Mouse (Mus musculus) gonadal fat pad, adult 2 months (tissue): ENCODE measurements around the gene Kdm5b. TPM values are rescaled to one million over a fixed set of nuclear protein-coding genes. Genes with fewer than 3 reads are reported as not detected.

Source experiments
- DNase-seq: peaks from one replicate; pipeline ENCODE4 v3.0.0-alpha.2; 2012; ENCODE audit warnings: low read depth
- polyA plus RNA-seq: library from polyadenylated mRNA; depleted of rRNA; stranded (reverse); fragments of >200 nt; gene quantifications from 2 replicates; pipeline ENCODE4 v1.2.3, GENCODE M21; 2012

Gene Kdm5b
- polyA plus RNA-seq, 1 experiment, result 15.5 TPM

DNA sequence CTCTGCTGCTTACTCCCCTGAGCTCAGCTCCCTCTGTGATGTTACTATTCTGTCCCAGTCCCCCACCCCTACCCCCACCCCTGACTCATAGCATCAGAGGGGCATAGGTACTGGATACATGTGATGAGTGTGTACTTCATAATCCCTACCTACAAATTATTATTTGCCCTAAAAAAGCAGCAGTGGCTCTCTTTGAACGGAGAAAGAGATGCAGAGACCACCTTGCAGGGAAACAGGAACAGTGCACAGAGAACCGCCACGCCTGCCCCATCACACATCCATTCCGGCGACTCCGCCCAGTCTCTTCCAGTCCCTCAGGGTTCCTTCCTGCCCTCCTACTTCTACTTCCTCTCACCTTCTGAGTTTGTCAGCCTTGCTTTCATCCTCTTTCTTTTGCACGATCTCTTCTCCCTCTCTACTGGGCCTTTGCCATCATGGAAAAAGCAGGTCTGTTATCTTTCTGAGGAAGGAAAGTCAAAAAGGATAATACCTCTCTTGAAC is 10.3 kb upstream of the Kdm5b start, which contains the start of gene Mgat4e:
TSS of gene Mgat4e (minus strand) at position 51 of the 501 bp plus-strand sequence.
- DNase-seq, result no peak

DNA sequence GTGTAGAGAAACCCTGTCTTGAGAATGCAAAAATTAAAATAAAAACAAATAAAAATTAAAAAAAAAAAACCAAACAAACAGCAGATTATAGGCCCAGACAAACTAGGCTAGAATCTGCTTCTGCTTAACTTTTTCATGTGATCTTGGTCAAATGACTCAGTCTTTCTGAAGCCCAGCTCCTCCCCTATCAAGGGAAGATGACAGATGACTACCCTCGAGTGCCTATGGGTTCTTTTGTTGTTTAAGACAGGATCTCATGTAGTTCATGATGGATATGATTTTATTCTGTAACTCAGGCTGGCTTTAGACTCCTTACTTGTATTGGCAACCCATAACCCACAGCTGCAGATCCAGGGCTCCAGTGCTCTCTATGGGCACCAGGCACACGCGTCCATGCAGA is 8.1 kb upstream of the Kdm5b start:
- no peak for DNase-seq

DNA sequence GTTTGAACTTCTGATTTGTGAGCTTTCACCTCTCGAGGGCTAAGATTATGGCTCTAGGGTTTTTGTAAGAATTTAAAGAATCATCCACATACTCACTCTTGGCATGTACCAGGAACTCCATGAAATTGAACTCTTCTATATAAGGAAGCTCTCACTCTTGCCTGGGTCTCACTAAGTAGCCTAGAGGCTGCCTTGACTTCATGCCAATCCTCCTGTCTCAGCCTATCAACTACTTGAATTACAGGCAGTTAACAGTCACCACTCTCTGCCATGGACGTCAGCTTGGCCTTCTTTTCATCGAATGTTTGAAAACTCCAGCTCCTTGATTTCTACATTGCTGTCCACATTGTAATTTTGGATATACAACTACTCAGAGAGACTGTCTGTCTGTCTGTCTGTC is 7.6 kb upstream of the Kdm5b start:
- DNase-seq, result no peak

GRCm38 (mm10) chr1:134555240-134555870 is 4.6 kb upstream of the Kdm5b start:
- DNase-seq, result no peak

- DNase-seq, result no peak
These were observed 3.9 kb upstream of the Kdm5b start for GRCm38 (mm10) chr1:134555871-134556670.

DNA sequence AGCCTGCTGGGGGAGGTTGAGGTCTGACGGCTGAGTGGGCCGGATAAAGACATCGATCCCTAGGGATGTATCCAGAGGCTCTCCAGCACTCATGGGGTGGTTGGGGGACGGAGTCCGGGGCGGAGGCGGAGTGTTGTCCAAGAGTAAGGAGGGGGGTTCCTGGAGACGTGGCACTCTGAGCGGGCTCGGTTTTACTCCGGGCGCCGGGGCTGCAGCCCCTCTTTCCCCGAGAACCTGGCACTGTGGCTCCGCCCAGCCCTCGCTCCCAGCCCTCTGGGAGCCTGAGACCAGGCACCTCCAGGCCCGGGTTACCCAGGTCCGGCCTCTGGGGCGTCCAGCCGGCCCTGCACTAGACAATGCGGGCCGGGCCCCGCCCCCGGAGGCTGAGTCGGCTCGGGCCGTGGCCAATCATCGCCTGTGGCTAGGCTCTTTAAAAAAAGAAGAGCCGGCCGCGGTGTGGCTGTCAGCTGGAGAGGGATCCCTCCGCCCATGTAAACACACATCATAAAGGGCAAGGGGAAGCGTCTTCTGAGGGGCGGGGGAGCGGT is 3.2 kb upstream of the Kdm5b start:
- DNase-seq, result no peak

DNA sequence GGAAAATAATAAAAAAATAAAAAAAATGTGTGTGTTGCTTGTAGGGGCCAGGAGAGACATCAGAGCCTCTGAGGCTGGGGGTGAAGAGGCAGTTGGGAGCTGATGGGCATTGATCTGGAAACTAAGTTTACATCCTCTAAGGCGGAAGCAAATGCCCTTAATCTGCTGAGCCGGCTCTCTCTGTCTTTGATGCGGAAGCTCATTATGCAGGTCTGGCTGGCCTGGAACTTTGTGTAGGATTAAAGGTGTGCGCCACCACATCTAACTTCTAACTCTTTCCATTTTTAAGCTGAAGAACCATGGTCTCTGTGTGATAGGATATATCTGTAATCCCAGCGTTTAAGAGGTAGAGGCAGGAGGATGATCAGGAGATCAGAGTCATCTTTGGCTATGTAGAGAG is 1.5 kb upstream of the Kdm5b start:
- DNase-seq, result no peak

- DNase-seq, result no peak
These were observed 745 bp upstream of the Kdm5b start for GRCm38 (mm10) chr1:134559226-134559625.

DNA sequence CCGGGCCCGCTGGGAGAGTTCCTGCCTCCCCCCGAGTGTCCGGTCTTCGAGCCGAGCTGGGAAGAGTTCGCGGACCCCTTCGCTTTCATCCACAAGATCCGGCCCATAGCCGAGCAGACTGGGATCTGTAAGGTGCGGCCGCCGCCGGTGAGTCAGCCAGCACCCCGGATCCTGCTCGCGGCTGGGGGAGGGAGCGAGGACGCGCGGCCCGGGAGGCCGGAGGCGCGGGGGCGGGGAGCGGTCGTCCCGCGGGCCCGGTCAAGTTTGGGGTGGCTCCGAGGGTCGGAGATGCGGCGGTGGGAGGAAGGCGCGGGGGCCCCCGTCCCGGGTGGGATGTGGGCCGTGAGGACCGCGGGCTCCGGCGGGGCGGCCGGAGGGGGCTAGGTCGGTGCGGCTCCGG is 425 bp downstream of the Kdm5b start:
- no peak for DNase-seq

DNA sequence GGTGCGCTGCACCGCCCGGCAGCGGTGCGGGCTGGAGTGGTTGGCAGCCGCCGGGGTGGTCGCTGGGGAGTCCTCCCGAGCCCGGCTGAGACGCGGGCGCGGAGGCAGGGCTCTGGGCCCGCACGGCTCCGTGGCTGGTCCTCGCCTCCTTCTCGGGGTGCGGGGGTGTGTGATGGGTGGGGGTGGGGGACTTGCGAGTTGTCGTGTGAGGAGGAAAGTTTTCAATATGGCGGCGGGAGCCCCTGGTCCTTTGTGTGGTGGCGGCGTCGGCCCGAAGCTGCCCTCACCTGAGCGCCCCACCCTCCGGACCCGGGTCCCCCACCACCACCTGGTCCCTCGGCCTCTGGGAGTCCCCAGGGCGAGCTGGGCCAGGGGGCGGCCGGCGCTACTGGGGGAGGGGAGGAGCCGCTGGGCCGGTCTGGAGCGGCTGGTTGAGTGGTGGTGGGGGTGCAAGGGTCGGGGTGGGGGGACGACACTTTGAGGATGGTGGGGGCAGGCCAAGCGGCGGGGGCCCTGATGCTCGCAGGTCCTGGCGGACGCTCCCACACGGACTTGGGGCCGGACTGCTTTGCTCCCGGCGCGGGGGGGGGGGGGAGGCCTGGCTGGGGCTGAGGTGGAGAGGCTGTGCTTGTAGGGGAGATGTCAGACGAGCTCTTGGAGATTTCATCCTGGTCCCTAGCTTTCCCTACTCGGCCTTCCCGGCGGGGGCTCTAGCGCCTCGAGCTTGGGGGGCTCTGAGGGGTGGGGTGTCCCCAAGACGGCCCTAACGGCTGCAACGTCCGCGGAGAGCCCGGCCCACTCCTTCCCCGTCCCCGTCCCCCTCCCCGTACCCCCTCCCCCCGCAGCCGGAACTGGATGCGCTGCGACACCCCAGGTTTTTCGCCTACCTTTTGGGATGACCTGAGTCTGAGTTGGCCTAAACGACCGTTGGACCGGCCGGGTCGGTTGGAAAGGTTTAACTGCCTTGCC is 1.1 kb downstream of the Kdm5b start:
- DNase-seq, result no peak

GRCm38 (mm10) chr1:134561770-134562143 is 1.8 kb downstream of the Kdm5b start:
- no peak for DNase-seq

- DNase-seq, result no peak
These were observed 2.5 kb downstream of the Kdm5b start for GRCm38 (mm10) chr1:134562457-134562856.

DNA sequence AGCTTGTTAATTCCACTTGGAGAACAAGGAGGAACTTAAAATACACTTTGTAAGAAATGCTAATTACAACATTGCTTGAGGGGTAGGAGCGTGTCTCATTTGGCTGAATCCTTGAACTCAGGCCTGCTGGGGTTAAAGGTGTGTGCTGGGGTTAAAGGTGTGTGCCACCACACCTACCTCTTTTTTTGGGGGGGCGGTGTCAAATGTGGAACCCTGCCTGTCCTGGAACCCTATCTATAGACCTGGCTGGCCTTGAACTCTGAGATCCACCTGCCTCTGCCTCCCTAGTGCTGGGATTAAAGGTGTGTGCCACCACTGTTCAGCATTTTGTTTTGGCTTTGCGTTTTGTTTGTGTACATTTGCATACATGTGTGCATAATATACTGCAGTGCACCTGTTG is 3.8 kb downstream of the Kdm5b start:
- DNase-seq, result no peak

DNA sequence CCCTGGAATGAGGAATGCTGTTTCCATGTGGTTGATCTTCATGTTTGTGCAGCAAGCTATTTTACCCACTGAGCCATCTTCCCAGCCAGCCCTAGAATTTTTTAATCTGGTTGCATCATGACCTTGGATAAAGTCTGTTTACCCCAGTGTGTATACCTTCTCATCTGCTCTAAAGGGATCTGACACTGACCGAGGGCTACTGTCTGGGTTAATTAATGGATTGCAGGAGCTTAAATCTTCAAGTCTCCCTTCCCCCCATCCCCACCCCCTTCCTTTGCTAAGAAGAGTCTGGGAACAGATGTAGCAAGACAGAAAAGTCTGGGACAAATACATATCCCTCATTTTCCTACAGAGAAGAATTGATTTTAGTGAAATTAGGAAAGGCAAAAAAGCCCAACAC is 7.5 kb downstream of the Kdm5b start:
- DNase-seq, result no peak

DNA sequence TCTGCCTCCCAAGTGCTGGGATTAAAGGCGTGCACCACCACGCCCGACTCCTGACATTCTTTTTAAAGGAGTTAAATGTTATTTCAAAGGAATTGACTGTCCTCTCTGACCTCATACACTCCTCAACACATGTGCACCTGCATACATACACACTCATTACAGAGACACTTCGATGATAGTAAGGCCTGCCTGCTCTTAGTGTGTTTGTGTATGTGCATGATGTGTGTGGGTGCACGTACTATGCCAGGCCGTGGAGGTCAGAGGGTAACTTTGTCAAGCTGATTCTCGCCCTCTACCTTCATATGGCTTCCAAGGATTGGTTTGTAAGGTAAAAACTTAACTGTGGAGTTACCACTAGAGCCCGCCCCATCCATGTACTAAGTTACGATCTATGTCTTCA is 10.2 kb downstream of the Kdm5b start:
- DNase-seq, result no peak

- DNase-seq, result no peak
These were observed 10.7 kb downstream of the Kdm5b start for GRCm38 (mm10) chr1:134570631-134571030.

DNA sequence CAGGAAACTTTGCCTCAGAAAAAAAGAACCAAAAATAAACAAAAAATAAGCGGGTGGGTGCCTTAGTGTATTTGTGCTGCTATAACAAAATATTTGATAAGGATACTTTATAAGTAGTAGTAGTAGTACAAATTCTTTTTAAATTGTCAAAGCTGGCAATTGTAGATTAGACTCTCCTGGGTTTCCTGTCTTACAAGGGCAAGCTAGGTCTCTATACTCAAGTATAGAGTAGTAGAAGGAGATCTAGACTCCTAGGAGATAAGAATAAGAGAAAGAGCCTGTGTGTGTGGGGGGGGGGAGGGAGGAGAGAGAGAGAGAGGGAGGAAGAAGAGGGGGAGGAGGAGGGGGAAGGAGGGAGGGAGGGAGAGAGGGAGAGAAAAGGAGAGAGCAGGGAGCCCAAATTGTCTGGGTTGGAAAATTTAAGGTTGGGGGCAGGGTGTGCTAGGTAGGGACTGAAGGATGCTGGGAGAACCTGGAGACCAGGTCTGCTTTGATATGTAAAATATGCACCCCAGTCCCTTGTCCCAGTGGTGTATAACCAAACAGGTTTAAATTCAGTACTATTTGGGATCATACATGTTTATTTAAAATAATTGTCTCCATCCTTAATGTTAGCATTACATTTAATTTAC is 13.4 kb downstream of the Kdm5b start:
- no peak for DNase-seq

DNA sequence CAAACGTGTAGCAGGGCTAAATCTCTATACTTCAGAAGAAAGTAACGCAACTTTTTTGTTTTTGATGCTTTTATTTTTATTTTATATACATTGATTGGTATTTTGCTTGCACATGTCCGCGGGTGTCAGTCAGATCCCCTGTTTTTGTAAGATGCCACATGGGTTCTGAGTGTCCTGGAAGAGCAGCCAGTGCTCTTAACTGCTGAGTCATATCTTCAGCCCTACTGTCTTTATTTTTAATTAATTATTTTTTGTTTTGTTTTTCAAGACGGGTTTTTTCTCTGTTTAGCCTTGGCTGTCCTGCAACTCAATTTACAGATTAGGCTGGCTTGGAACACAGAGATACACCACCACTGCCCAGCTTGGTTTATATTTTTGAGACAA is 14.0 kb downstream of the Kdm5b start:
- no peak for DNase-seq

DNA sequence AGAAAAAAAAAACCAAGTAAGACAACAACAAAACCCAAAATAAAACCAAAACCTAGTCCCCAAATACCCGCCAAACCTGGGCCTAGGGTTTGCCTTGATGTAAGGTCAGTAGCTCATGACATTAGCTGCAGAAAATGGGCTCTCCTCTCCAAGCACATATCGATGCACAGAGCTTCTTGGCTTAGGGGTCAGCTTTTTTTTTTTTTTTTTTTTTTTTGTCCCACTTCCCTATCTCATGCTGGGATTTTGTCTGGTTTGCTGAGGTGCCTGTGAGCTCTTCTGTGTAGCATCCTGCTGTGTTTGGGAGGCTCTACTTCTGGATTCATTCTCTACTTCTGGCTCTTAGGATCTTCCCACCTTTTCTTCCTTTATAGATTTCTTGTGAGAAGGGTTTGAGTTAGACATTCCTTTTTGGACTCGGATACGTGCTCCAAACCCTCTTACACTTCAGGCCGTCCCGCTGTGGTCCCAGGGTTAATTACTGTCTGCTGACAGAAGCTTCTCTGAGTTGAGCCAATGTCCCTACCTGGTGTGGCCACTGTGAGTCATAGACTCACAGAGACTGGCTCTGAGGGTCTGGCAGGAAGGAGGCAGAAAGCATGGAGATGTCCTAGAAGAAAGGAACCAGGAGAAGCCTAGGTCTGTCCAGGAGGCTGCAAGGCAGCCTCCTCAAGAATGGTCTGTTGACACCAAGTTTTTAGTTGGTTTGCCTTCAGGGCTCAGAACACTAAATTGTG is 17.6 kb downstream of the Kdm5b start:
- DNase-seq, result no peak

GRCm38 (mm10) chr1:134580796-134581195 is 20.8 kb downstream of the Kdm5b start:
- DNase-seq, result no peak

DNA sequence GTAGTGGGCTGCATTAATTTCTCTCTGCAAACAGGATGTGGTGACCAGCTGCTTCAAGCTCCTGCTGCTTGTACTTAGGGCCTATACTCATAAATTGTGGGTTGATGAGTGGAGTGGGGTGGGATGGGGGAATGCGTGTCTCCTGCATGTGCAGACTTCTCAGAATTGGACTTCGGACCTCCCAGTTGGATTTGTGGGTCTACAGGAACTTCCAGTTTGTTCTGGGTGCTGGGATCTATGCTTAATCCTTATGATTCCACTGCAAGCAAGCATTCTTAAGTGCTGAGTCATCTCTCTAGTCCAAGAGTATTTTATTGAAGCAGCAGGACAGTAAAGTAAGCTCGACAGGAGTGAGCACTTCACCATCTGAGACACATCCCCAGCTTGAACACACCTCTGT is 23.6 kb downstream of the Kdm5b start:
- DNase-seq, result peak; percentile 40
